Mouse (Mus musculus) megakaryocyte, adult 5-6 weeks (primary cell): Measurements from ENCODE around the gene Il15ra. TPM values are rescaled to one million over a fixed set of nuclear protein-coding genes. Genes with fewer than 3 reads are reported as not detected.
A peak's percentile ranks its signal among the peaks of the same experiment; 100 is the strongest.

Source experiments
- ATAC-seq: 2 replicates; pipeline ENCODE4 v1.8.0; 2016; ENCODE audit warnings: mild to moderate bottlenecking, inconsistent platforms; ENCODE audit not compliant: poor library complexity, severe bottlenecking
- total RNA-seq, 2 experiments: library from RNA; stranded (forward) in 1 of 2; stranded (reverse) in 1 of 2; fragments of 153-499, 151-499 nt in 1 of 2; fragments of 221-1000, 200-1000 nt in 1 of 2; gene quantifications; 2 replicates each; pipeline versions ENCODE4 v1.2.3 to v1.2.4; 2015 to 2017

Il15ra gene
- total RNA-seq, 2 experiments from 2014 or later = 9.3 to 15.4 TPM

DNA sequence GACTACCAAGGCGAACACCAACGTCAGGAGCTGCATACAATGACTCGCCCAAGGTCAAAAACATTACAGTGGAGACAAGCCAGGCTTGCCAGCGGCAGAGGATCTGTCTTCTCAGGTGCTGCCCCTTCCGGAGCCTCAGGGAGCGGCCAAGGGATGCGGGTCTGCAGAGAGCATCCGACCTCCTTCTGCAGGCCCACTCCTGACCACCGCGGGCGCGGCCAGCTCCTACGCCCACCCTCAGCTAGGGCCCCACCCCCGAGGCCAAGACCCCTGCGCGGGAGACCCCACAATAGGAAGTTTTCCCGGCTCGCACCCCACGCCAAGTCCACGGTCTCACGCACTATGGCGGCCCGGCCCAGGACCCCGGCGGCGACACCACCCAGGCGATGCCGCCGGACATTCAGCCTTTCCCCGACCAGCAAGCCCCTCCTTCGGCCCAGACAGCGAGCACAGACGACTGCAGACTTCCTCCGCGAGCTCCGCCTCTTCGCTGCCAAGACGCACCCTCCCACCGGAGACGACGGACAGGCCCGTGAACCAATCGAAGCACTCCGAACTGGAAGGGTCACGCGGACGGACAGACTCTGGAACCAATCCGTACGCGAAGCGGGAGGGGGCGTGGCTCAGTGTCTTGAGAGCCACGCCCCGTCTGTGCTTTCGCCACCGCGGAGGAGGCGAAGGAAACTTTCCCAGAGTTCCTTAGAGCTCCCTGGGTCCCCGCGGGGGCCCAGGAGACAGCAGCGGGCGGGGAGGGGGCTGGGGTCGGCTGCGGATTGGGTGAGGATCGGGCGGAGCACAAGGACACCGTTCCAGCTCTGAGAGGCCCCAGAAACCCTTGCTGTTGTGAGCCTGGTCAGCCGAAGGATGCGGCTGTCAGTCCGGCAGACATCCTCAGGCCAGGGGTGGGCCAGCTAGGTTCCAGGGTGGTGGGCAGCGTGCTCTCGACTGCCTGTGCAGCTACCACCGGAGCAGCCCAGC lies 72.3 kb downstream of the Il15ra start, which contains the start of the genes Fbh1 and Ankrd16:
Fbh1 (minus strand) TSS at position 492 of the 978 bp plus-strand sequence.
Ankrd16 (plus strand) TSS at position 786 of the 978 bp plus-strand sequence.
- ATAC-seq = peak; percentile 87

DNA sequence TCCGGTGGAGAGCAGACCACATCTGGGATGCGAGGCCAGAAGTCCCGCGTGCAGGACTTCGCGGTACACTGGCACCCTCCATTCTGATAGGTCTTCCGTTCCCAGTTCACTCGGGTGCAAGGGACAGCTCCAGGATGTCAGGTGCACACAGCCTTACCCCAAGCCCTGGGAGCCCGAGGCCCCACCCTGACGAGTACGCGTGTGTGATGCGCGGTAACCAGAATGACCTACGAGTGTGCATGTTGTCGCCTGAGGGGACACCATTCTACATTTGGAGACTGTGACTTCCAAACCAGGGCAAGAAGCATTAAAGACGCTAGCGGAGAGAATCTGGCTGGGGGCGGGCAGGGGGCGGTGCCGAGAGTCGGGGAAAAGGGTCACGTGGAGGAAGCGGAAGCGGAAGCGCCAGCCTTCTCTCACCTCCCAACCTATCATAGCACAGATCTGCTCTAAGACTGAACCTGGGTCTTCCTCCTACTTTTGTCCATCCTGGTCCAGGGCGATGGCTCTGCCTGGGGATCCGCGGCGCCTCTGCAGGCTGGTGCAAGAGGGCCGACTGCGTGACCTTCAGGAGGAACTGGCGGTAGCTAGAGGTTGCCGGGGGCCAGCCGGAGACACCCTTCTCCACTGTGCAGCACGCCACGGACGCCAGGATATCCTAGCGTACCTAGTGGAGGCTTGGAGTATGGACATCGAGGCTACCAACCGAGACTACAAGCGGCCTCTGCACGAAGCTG lies 73.2 kb downstream of the Il15ra start:
- ATAC-seq = peak; percentile 78

Other genes with a start within 250 kb of the Il15ra start
- 24.5 and 31.3 TPM in 2 replicates for gene Pfkfb3, start 151.2 kb upstream of the Il15ra start, total RNA-seq (2015)
- 22.1 and 23.0 TPM in 2 replicates for gene Pfkfb3, start 151.2 kb upstream of the Il15ra start, total RNA-seq (2017)
- gene Rbm17, start 101.1 kb upstream of the Il15ra start, total RNA-seq (2015) = 105 and 115 TPM in 2 replicates
- gene Rbm17, start 101.1 kb upstream of the Il15ra start, total RNA-seq (2017) = 122 and 124 TPM in 2 replicates
- not detected in 2 replicates for gene Gm17490, start 79.0 kb upstream of the Il15ra start, total RNA-seq (2015)
- gene Gm17490, start 79.0 kb upstream of the Il15ra start, total RNA-seq (2017) = not detected in 2 replicates
- 0.42 and 0.75 TPM in 2 replicates for gene Il2ra, start 62.5 kb upstream of the Il15ra start, total RNA-seq (2015)
- not detected in 2 replicates for gene Il2ra, start 62.5 kb upstream of the Il15ra start, total RNA-seq (2017)
- gene Fbh1, start 72.3 kb downstream of the Il15ra start, total RNA-seq (2015) = 62.1 and 65.4 TPM in 2 replicates
- gene Fbh1, start 72.3 kb downstream of the Il15ra start, total RNA-seq (2017) = 73.0 and 114 TPM in 2 replicates
- 42.3 and 52.2 TPM in 2 replicates for gene Ankrd16, start 72.6 kb downstream of the Il15ra start, total RNA-seq (2015)
- 23.3 and 32.1 TPM in 2 replicates for gene Ankrd16, start 72.6 kb downstream of the Il15ra start, total RNA-seq (2017)